Mouse (Mus musculus) gastrocnemius, adult 2 months (tissue): ENCODE data around the gene Rhbdf2. TPM values are rescaled to one million over a fixed set of nuclear protein-coding genes. Genes with fewer than 3 reads are reported as not detected.
A peak's percentile ranks its signal among the peaks of the same experiment; 100 is the strongest.

Experiments used
- DNase-seq: peaks from one replicate; pipeline ENCODE4 v3.0.0; 2022
- H3K27ac ChIP-seq: fragments of 200-600 bp; 2 replicates; pipeline ENCODE4 v1.8.1; 2022; ENCODE audit warnings: mild to moderate bottlenecking
- H3K4me3 ChIP-seq: fragments of 200-600 bp; 2 replicates; pipeline ENCODE4 v1.8.1; 2022; ENCODE audit warnings: mild to moderate bottlenecking, moderate library complexity
- CTCF ChIP-seq: fragments of 200-600 bp; IDR thresholded peaks from 2 replicates; pipeline ENCODE4 v1.8.1; 2022; ENCODE audit warnings: antibody characterized with exemption, mild to moderate bottlenecking, moderate library complexity
- intact Hi-C: fragments of 180-260 bp; cut with DNase I; formaldehyde crosslinking; loops from one replicate; pipeline ENCODE4 v1.15.1; 2025
- total RNA-seq, 2 experiments: library from RNA; stranded (reverse); gene quantifications; 2 replicates each; pipeline ENCODE4 v1.2.3; 2021

The Rhbdf2 gene
- total RNA-seq, 2 experiments from 2014 or later, result 11.6 to 14.4 TPM

GRCm38 (mm10) chr11:116581376-116581814, 45.4 kb downstream of the Rhbdf2 start, which contains the start of gene Ube2o:
Gene Ube2o (minus strand): TSS chr11:116581447.
- peak; percentile 94 for DNase-seq
- peak within 1 kb of the TSS; percentile 91 for H3K27ac ChIP-seq
- TF ChIP-seq CTCF, result peak; percentile 48
- peak within 1 kb of the TSS; percentile 83 for H3K4me3 ChIP-seq
- intact Hi-C loops, result no loop called here

GRCm38 (mm10) chr11:116580711-116581375, 46.0 kb downstream of the Rhbdf2 start:
- intact Hi-C loops, result no loop called here
- Histone ChIP-seq H3K27ac (peak overlapping the region; percentile 91), H3K4me3 (peak overlapping the region; percentile 83)
- TF ChIP-seq CTCF, result no peak
- DNase-seq, result peak; percentile 75

DNA sequence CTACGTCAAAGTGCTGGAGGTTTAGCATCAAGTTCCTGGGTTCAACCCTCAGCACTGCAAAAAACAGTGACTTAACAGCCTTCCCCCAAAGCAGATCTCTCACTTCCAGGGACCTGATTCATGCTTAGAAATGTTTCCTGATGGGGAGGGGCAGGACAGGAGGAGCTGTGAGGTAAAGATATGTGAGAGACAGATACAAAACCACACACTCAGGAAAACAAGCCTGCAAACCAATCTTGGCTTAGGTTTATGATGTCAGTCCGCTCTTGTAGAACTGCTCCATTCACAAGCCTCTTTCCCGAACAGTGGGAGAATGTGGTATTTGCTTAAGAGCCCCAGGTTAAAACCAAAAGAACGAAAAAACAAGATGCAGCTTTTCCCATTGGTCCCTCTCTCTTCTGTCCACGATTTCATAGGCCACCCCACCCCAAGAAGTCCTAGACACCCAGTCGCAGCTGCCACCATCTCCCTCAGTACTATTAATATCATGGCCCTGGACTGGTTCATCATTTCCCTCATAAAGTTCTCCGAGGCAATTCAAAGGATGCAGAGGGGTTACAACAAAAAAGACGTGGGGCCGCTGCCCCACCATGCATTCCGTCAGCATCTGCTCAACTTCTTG, 46.7 kb downstream of the Rhbdf2 start:
- intact Hi-C loops, result no loop called here
- no peak for DNase-seq
- no peak for TF ChIP-seq CTCF
- Histone ChIP-seq H3K4me3 (peak overlapping the region; percentile 83), H3K27ac (peak overlapping the region; percentile 91; the same call in 1 of the 2 replicates)

- no peak overlapping the region for H3K27ac ChIP-seq
These were observed 47.5 kb downstream of the Rhbdf2 start for GRCm38 (mm10) chr11:116579280-116579679.

GRCm38 (mm10) chr11:116575396-116575795, 51.4 kb downstream of the Rhbdf2 start:
- TF ChIP-seq CTCF, result no peak
- Histone ChIP-seq H3K4me3 (no peak overlapping the region), H3K27ac (peak overlapping the region; percentile 2; the same call in 1 of the 2 replicates)
- DNase-seq, result no peak
- intact Hi-C loops, result no loop called here

More at GRCm38 (mm10) chr11:116579280-116579679, 47.5 kb downstream of the Rhbdf2 start:
- TF ChIP-seq CTCF, result no peak
- peak; percentile 26 for DNase-seq
- H3K4me3 ChIP-seq, result no peak overlapping the region
- intact Hi-C loops, result no loop called here

- no peak overlapping the region for H3K4me3 ChIP-seq
- DNase-seq, result no peak
- intact Hi-C loops, result no loop called here
- H3K27ac ChIP-seq, result peak overlapping the region; percentile 2; the same call in 1 of the 2 replicates
- TF ChIP-seq CTCF, result no peak
These were observed 51.8 kb downstream of the Rhbdf2 start for GRCm38 (mm10) chr11:116574982-116575381.

DNA sequence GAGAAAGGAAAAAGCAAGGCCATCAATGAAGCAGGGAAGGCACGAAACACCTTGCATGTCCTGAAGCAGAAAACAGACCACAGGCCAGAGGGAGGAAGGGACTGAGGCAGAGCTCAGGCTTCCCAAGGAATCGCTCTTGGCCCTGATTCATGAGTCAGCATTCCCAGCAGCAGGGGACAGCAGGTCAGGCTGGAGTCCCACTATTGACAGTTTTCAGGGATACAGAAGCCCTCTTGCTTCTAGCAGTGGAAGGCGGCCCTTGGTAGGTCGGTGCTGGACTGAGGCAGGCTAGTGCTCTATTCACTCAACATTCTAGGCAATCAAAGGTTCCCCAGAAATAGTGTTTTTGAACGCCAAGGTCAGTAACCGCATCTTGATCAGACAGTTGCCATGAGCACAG, 52.3 kb downstream of the Rhbdf2 start:
- no peak for TF ChIP-seq CTCF
- intact Hi-C loops, result no loop called here
- peak overlapping the region; percentile 2; the same call in 1 of the 2 replicates for H3K27ac ChIP-seq
- H3K4me3 ChIP-seq, result no peak overlapping the region
- DNase-seq, result no peak

GRCm38 (mm10) chr11:116572756-116573543, 53.9 kb downstream of the Rhbdf2 start:
- Histone ChIP-seq H3K27ac (peak overlapping the region; percentile 50), H3K4me3 (no peak overlapping the region)
- TF ChIP-seq CTCF, result no peak
- intact Hi-C loops, result no loop called here
- DNase-seq, result no peak

GRCm38 (mm10) chr11:116571767-116572679, 54.8 kb downstream of the Rhbdf2 start:
- peak overlapping the region; percentile 35 for H3K27ac ChIP-seq
- no peak for TF ChIP-seq CTCF
- H3K4me3 ChIP-seq, result no peak overlapping the region
- intact Hi-C loops, result no loop called here
- peak; percentile 46 for DNase-seq

- intact Hi-C loops, result no loop called here
- Histone ChIP-seq H3K4me3 (no peak overlapping the region), H3K27ac (no peak overlapping the region)
- TF ChIP-seq CTCF, result no peak
- no peak for DNase-seq
These were observed 56.0 kb downstream of the Rhbdf2 start for GRCm38 (mm10) chr11:116570821-116571220.

DNA sequence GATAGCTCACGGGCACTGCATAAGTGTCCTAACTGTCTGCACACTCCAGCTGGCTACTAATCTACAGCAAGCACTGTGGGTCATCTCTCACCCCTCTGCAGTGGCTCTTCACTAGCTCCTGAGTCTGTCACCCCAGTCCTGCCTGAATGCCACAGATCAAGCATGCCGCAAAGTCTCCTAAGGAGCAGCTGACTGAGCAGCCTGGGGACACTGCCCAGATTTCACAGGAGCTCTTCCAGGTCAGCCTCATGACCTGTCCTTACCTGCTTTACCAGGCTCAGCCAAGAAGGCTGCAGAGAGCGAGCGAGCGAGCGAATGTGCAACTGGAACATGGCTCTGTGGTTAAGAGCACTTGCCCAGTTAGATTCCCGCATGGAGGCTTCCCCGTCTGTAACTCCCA, 59.3 kb downstream of the Rhbdf2 start:
- peak; percentile 69 for DNase-seq
- peak overlapping the region; percentile 6; the same call in 1 of the 2 replicates for H3K4me3 ChIP-seq
- no peak for TF ChIP-seq CTCF
- peak overlapping the region; percentile 71 for H3K27ac ChIP-seq
- intact Hi-C loops, result no loop called here
